Mouse (Mus musculus) thymus, adult 2 months (tissue): ENCODE data around the gene Mpo.

Source experiments
- CTCF ChIP-seq: fragments of 200-500 bp; IDR thresholded peaks from 2 replicates; pipeline ENCODE4 v1.5.1; 2012; ENCODE audit warnings: mild to moderate bottlenecking, control low read depth, low read length, moderate library complexity, borderline replicate concordance; ENCODE audit not compliant: control insufficient read depth, poor library complexity, insufficient read depth; ENCODE audit errors: extremely low read depth
- POLR2A ChIP-seq: fragments of 200-500 bp; IDR thresholded peaks from 2 replicates; pipeline ENCODE4 v1.6.1; 2012; ENCODE audit warnings: mild to moderate bottlenecking, low read length, control low read depth, moderate library complexity; ENCODE audit not compliant: control insufficient read depth, poor library complexity, insufficient read depth; ENCODE audit errors: extremely low read depth

GRCm38 (mm10) chr11:87805448-87805847, 12.1 kb downstream of the Mpo start:
- TF ChIP-seq POLR2A, result no peak
- TF ChIP-seq CTCF, result no peak
